Mouse (Mus musculus): ENCODE measurements around the gene Clpp.

DNA sequence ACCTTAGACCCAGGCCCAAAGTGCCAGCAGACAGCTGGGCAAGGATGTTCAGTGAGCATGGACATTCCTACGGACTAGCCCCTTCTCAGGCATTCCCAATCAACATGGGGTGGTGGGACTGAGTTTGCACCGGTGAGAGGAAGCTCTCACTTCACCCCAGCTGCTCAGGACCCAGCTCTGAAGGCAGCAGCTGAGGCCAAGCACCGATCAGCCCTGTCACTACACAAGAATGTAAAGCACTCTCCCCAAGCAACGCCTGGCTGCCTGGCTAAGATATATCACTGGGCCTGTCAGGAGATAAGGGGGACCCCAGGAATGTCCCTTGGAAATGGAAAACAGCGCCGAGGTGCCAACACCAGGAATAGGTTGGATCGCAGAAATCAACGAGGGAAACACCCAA is 11.1 kb downstream of the Clpp start:
- TF ChIP-seq CTCF (IDR thresholded peaks at IDR 0.05; ENCODE audit: borderline replicate concordance, extremely low read depth, insufficient read depth, insufficient read length) (no peak), POLR2A (IDR thresholded peaks at IDR 0.05; ENCODE audit: borderline replicate concordance, extremely low read depth, insufficient read depth, insufficient read length, poor library complexity, severe bottlenecking) (no peak)

Measured in brain, embryonic 14.5 days (tissue).